Mouse (Mus musculus) heart, embryonic 14.5 days (tissue): ENCODE data around the gene Frmd7. TPM values are rescaled to one million over a fixed set of nuclear protein-coding genes. Genes with fewer than 3 reads are reported as not detected.

Source experiments
- ATAC-seq: fragments of 200-750 bp; cut with Nextera tagmentation; 2 replicates; pipeline ENCODE4 v1.8.0; 2017; ENCODE audit warnings: low read depth, moderate TSS enrichment; ENCODE audit not compliant: insufficient number of reproducible peaks, insufficient read depth, low FRiP score
- H3K27ac ChIP-seq, 2 experiments: fragments of 200-500 bp in 1 of 2; fragments of 300-500 bp in 1 of 2; sonication (generic) in 1 of 2; replicated peaks in 1 of 2; 2 replicates each; pipeline ENCODE4 v1.5.1; 2012 to 2014; ENCODE audit warnings: low read depth in 2 of 2, low read length in 2 of 2, control low read depth in 1 of 2, mild to moderate bottlenecking in 1 of 2, mixed read lengths in 1 of 2; ENCODE audit not compliant: control insufficient read depth in 1 of 2, insufficient read depth in 1 of 2
- H3K27me3 ChIP-seq: fragments of 300-500 bp; sonication (generic); 2 replicates; pipeline ENCODE4 v1.6.1; 2014; ENCODE audit warnings: mild to moderate bottlenecking, low read length, control low read depth; ENCODE audit not compliant: control insufficient read depth, insufficient read depth
- H3K36me3 ChIP-seq: fragments of 300-500 bp; sonication (generic); 2 replicates; pipeline ENCODE4 v1.6.1; 2014; ENCODE audit warnings: mild to moderate bottlenecking, control low read depth, low read length, mixed read lengths; ENCODE audit not compliant: control insufficient read depth, insufficient read depth
- H3K4me1 ChIP-seq, 2 experiments: fragments of 200-500 bp in 1 of 2; fragments of 300-500 bp in 1 of 2; sonication (generic) in 1 of 2; 2 replicates each; pipeline ENCODE4 v1.6.1; 2012 to 2014; ENCODE audit warnings: low read length in 2 of 2, control low read depth in 1 of 2, mixed read lengths in 1 of 2; ENCODE audit not compliant: control insufficient read depth in 2 of 2, insufficient read depth in 2 of 2
- H3K4me2 ChIP-seq: fragments of 300-500 bp; sonication (generic); 2 replicates; pipeline ENCODE4 v1.6.1; 2014; ENCODE audit warnings: mild to moderate bottlenecking, low read length
- H3K4me3 ChIP-seq, 2 experiments: fragments of 200-500 bp in 1 of 2; fragments of 300-500 bp in 1 of 2; sonication (generic) in 1 of 2; 2 replicates each; pipeline ENCODE4 v1.5.1; 2012 to 2014; ENCODE audit warnings: low read length in 2 of 2, mild to moderate bottlenecking in 2 of 2, control low read depth in 1 of 2, low read depth in 1 of 2, moderate library complexity in 1 of 2; ENCODE audit not compliant: control insufficient read depth in 1 of 2, insufficient read depth in 1 of 2
- H3K9ac ChIP-seq: fragments of 300-500 bp; sonication (generic); 2 replicates; pipeline ENCODE4 v1.6.1; 2014; ENCODE audit warnings: mild to moderate bottlenecking, low read length
- H3K9me3 ChIP-seq: fragments of 300-500 bp; sonication (generic); 2 replicates; pipeline ENCODE4 v1.6.1; 2016; ENCODE audit warnings: low read length, control low read depth; ENCODE audit not compliant: control insufficient read depth
- WGBS: fragments of 180-500 bp; shearing (Covaris S2); extraction: QIAGEN DNeasy Blood & Tissue Kit; methylation state at CpG from one replicate; pipeline ENCODE4 v1.1.7; 2014; 5-methylcytosine and 5-hydroxymethylcytosine counted together
- polyA plus RNA-seq: library from polyadenylated mRNA; unstranded; fragments of >200 nt; fragmentation: Nextera tagmentation; extraction: Ambion mirVana; gene quantifications from 2 replicates; pipeline ENCODE4 v1.2.1, GENCODE M21; 2014

Frmd7 gene
- polyA plus RNA-seq, 1 experiment from 2014 or later: not detected

GRCm38 (mm10) chrX:50874246-50875002 is 68.1 kb downstream of the Frmd7 start:
- Histone ChIP-seq H3K27ac (no peak overlapping the region), H3K27me3 (no peaks in the 10 kb centered on the region), H3K9me3 (no peaks in the 10 kb centered on the region), H3K4me1 (no peaks in the 10 kb centered on the region), H3K36me3 (no peaks in the 10 kb centered on the region), H3K4me2 (no peak overlapping the region), H3K4me3 (no peak overlapping the region), H3K9ac (no peak overlapping the region)
- WGBS: 79% methylated on average over 6 of the region's 6 CpGs
- ATAC-seq: no peak

GRCm38 (mm10) chrX:50864734-50865133 is 77.8 kb downstream of the Frmd7 start:
- Histone ChIP-seq H3K9ac (no peak overlapping the region), H3K27me3 (no peaks in the 10 kb centered on the region), H3K4me1 (no peaks in the 10 kb centered on the region), H3K27ac (no peak overlapping the region), H3K36me3 (no peaks in the 10 kb centered on the region), H3K9me3 (no peaks in the 10 kb centered on the region), H3K4me3 (no peak overlapping the region), H3K4me2 (no peak overlapping the region)
- 58% methylated on average over 5 of the region's 5 CpGs for WGBS
- ATAC-seq: no peak

GRCm38 (mm10) chrX:50863771-50864170 is 78.7 kb downstream of the Frmd7 start:
- H3K9me3 ChIP-seq: no peaks in the 10 kb centered on the region
- 69% methylated on average over 2 of the region's 2 CpGs for WGBS

DNA sequence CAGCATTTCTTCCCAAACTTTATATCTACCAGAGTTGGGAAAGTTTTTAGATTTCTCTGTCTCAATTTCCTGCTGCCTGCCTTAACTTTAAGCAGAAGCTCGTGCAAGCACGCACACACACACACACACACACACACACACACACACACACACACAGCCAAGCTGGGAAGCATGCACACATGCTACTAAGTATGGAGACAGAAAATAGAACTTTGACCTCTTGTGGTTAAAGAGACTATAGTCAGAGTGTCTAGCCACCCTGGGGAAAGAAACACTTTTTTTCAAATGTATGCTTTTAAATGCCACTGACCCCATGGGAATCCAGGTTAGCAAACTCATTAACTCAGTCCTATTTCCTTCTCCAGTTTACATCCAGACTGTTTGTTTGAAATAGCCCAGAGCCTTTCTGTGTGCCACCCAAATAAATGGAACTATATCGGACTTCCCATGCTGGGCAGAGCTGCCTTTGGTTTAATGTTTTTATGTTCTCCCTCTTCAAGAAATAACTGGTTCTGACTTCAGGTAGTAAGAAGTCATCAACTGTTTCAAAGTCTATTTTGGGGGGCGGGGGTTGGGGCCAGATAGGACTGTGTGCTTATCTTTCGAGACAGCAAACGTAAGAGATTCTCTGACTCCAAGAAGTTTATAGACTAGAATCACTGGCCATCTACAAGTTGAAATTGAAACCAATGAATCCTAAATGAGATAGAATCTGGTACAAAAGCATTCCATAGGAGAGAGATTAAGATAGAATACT is 91.9 kb downstream of the Frmd7 start:
- Histone ChIP-seq H3K36me3 (no peaks in the 10 kb centered on the region), H3K27ac (no peak overlapping the region), H3K4me2 (no peak overlapping the region), H3K9me3 (no peaks in the 10 kb centered on the region), H3K4me3 (no peak overlapping the region), H3K9ac (no peak overlapping the region), H3K27me3 (no peaks in the 10 kb centered on the region), H3K4me1 (no peaks in the 10 kb centered on the region)
- no peak for ATAC-seq
- WGBS: 68% methylated on average over 6 of the region's 6 CpGs

More at GRCm38 (mm10) chrX:50863771-50864170, 78.7 kb downstream of the Frmd7 start:
- Histone ChIP-seq H3K9ac (no peak overlapping the region), H3K4me3 (no peak overlapping the region), H3K36me3 (no peaks in the 10 kb centered on the region), H3K27me3 (no peaks in the 10 kb centered on the region), H3K4me2 (no peak overlapping the region), H3K4me1 (no peaks in the 10 kb centered on the region), H3K27ac (no peak overlapping the region)
- ATAC-seq: no peak

Other genes starting within 250 kb of the Frmd7 start
- 4.1 and 4.9 TPM in 2 replicates for gene Stk26, start 101.7 kb downstream of the Frmd7 start, polyA plus RNA-seq
- 20.5 and 21.2 TPM in 2 replicates for gene Rap2c, start 75.3 kb upstream of the Frmd7 start, polyA plus RNA-seq